ENCODE assay signal across 16 mouse cellular contexts in the genomic region with DNA sequence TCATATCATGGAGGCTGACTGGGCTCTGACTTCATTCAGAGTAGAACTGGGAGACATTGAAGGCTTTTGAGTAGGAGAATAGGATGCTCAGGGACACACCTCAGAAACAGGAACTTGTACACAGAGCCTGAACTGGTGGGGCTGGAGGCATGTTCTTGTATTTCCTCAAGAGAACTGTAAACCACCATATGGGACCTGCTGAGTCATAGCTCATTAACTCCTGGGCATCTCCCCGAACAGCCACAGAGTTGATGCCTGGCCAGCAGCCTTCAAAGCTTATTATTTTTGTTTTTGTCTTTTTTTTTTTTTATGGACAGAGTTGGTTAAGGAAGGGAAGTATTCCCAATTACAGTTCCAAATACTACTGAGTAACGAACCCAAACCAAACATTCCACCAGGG.
A peak's percentile ranks its signal among the peaks of the same experiment; 100 is the strongest.
DNase-seq lines count a peak whose midpoint lies in the region; ATAC-seq and TF ChIP-seq lines count a peak whose summit lies in the region.
"Had no signal": no experiment of that assay in that cellular context is flagged by ENCODE, and none has a peak within 500 bp of the region (broad histone marks: within the 10 kb centered on the region; RNA-seq: fewer than 3 reads in every experiment).

No protein-coding gene starts in this region.

- H3ac ChIP-seq in C2C12 (ENCODE audit: control insufficient read depth, insufficient read length, low read depth): no peak overlapping the region

- no peak overlapping the region for H3K4me3 ChIP-seq in C2C12 (ENCODE audit: insufficient read depth, poor library complexity, severe bottlenecking)
- no peak overlapping the region for H3K4me3 ChIP-seq in forebrain, embryonic 16.5 days (replicated peaks; ENCODE audit: low read length)
- no peak overlapping the region for H3K4me3 ChIP-seq in hindbrain, embryonic 12.5 days
- H3K4me3 ChIP-seq: embryonic facial prominence, embryonic 13.5 days; kidney, embryonic 15.5 days; limb, embryonic 12.5 days; midbrain, embryonic 15.5 days had no signal

- intact Hi-C loops in left cerebral cortex, postnatal 25 days (cut with DNase I): no loop called here
- intact Hi-C loops in left cerebral cortex, postnatal 36 days (cut with DNase I): no loop called here

- H3K79me3 ChIP-seq in C2C12 (ENCODE audit: low read depth): no peaks in the 10 kb centered on the region

- peak; percentile 98 for ATAC-seq in common myeloid progenitor, adult 5-6 weeks (replicated peaks; ENCODE audit: low read depth, poor library complexity, severe bottlenecking)
- no peak for ATAC-seq in forebrain, embryonic 16.5 days
- no peak for ATAC-seq in hindbrain, embryonic 12.5 days (ENCODE audit: low FRiP score)
- ATAC-seq: liver, postnatal 0 days; midbrain, embryonic 15.5 days had no signal

- H3K27me3 ChIP-seq in C2C12 (ENCODE audit: control insufficient read depth, insufficient read depth, insufficient read length): no peaks in the 10 kb centered on the region
- no peaks in the 10 kb centered on the region for H3K27me3 ChIP-seq in forebrain, embryonic 16.5 days (replicated peaks; ENCODE audit: control insufficient read depth, insufficient read depth, low read length)
- no peaks in the 10 kb centered on the region for H3K27me3 ChIP-seq in hindbrain, embryonic 12.5 days
- H3K27me3 ChIP-seq: embryonic facial prominence, embryonic 13.5 days; kidney, embryonic 15.5 days; limb, embryonic 12.5 days; midbrain, embryonic 15.5 days had no signal

- no peaks in the 10 kb centered on the region for H3K4me1 ChIP-seq in forebrain, embryonic 16.5 days (replicated peaks; ENCODE audit: control insufficient read depth, insufficient read depth, low read length)
- H3K4me1 ChIP-seq in hindbrain, embryonic 12.5 days: no peaks in the 10 kb centered on the region
- H3K4me1 ChIP-seq: embryonic facial prominence, embryonic 13.5 days; kidney, embryonic 15.5 days; limb, embryonic 12.5 days had no signal

- WGBS in forebrain, embryonic 16.5 days: 66% methylated on average over 2 of the region's 2 CpGs
- 76% methylated on average over 2 of the region's 2 CpGs for WGBS in hindbrain, embryonic 12.5 days

- H3K9me3 ChIP-seq in forebrain, embryonic 16.5 days (ENCODE audit: control insufficient read depth, low read length): no peaks in the 10 kb centered on the region
- no peaks in the 10 kb centered on the region for H3K9me3 ChIP-seq in hindbrain, embryonic 12.5 days (replicated peaks)
- H3K9me3 ChIP-seq: embryonic facial prominence, embryonic 13.5 days; kidney, embryonic 15.5 days; limb, embryonic 12.5 days; midbrain, embryonic 15.5 days had no signal

- H3K36me3 ChIP-seq in C2C12 (ENCODE audit: control insufficient read depth, insufficient read depth): no peaks in the 10 kb centered on the region
- no peaks in the 10 kb centered on the region; the same call in 1 of the 2 replicates for H3K36me3 ChIP-seq in forebrain, embryonic 16.5 days (ENCODE audit: control insufficient read depth, insufficient read depth)
- peaks cover 30% of the 10 kb centered on the region for H3K36me3 ChIP-seq in hindbrain, embryonic 12.5 days
- H3K36me3 ChIP-seq: embryonic facial prominence, embryonic 13.5 days; kidney, embryonic 15.5 days; limb, embryonic 12.5 days; midbrain, embryonic 15.5 days had no signal

- no peak overlapping the region for H3K9ac ChIP-seq in forebrain, embryonic 16.5 days (replicated peaks; ENCODE audit: low read depth, low read length)
- H3K9ac ChIP-seq in hindbrain, embryonic 12.5 days: no peak overlapping the region
- H3K9ac ChIP-seq: embryonic facial prominence, embryonic 13.5 days; kidney, embryonic 15.5 days; limb, embryonic 12.5 days; liver, postnatal 0 days; midbrain, embryonic 15.5 days had no signal

- TF ChIP-seq CTCF in C2C12 (IDR thresholded peaks at IDR 0.05; ENCODE audit: control insufficient read depth, insufficient read depth, insufficient read length): no peak

- no peak overlapping the region for H3K4me2 ChIP-seq in forebrain, embryonic 16.5 days (ENCODE audit: low read length)
- no peak overlapping the region for H3K4me2 ChIP-seq in hindbrain, embryonic 12.5 days (replicated peaks)
- H3K4me2 ChIP-seq: embryonic facial prominence, embryonic 13.5 days; heart, embryonic 11.5 days; kidney, embryonic 15.5 days; limb, embryonic 12.5 days; midbrain, embryonic 15.5 days had no signal

- no peak overlapping the region for H3K27ac ChIP-seq in forebrain, embryonic 16.5 days (ENCODE audit: low read length)
- H3K27ac ChIP-seq in hindbrain, embryonic 12.5 days: no peak overlapping the region
- H3K27ac ChIP-seq: embryonic facial prominence, embryonic 13.5 days; kidney, embryonic 15.5 days; limb, embryonic 12.5 days; midbrain, embryonic 15.5 days had no signal

- no peaks in the 10 kb centered on the region for H3K79me2 ChIP-seq in C2C12 (ENCODE audit: control insufficient read depth, insufficient read depth)

- DNase-seq in 3134 (ENCODE audit: extremely low read depth, insufficient read length, low spot score): peak; percentile 78
- peak; percentile 54 for DNase-seq in cerebellum, adult 11 months
- DNase-seq in left cerebral cortex, postnatal 25 days (ENCODE audit: low spot score in 2 of 2): no peak
- DNase-seq in left cerebral cortex, postnatal 36 days (ENCODE audit: low spot score in 2 of 2): no peak
- DNase-seq: adrenal gland, postnatal 25 days; heart, postnatal 4 days; liver, postnatal 0 days had no signal

TF ChIP-seq in C2C12, 6 proteins besides CTCF, POLR2A, EP300 and RAD21:
- TF ChIP-seq USF1 (IDR thresholded peaks at IDR 0.05; ENCODE audit: low read depth) (no peak), MAX (IDR thresholded peaks at IDR 0.05) (peak; percentile 11), CEBPB (IDR thresholded peaks at IDR 0.05; ENCODE audit: low read depth) (no peak), MYOD1 (IDR thresholded peaks at IDR 0.05; ENCODE audit: control insufficient read depth, insufficient read length, low read depth) (no peak), FOSL1 (IDR thresholded peaks at IDR 0.05; ENCODE audit: insufficient read depth, low read length, poor library complexity, severe bottlenecking) (peak; percentile 46), MYOG (IDR thresholded peaks at IDR 0.05; ENCODE audit: control insufficient read depth, extremely low read depth, insufficient read length) (no peak)
TF ChIP-seq in C2C12: peak in this region for 2.

Comparison
In these comparisons a context has a peak if more than half of its experiments do, and no peak if none do; other contexts are left out.
1. DNase-seq: peak in 3134 (single experiment) and cerebellum, adult 11 months (single experiment); none in left cerebral cortex, postnatal 25 days (0 of 2) and left cerebral cortex, postnatal 36 days (0 of 2).